Mouse (Mus musculus): ENCODE measurements around the gene Ccdc127.

DNA sequence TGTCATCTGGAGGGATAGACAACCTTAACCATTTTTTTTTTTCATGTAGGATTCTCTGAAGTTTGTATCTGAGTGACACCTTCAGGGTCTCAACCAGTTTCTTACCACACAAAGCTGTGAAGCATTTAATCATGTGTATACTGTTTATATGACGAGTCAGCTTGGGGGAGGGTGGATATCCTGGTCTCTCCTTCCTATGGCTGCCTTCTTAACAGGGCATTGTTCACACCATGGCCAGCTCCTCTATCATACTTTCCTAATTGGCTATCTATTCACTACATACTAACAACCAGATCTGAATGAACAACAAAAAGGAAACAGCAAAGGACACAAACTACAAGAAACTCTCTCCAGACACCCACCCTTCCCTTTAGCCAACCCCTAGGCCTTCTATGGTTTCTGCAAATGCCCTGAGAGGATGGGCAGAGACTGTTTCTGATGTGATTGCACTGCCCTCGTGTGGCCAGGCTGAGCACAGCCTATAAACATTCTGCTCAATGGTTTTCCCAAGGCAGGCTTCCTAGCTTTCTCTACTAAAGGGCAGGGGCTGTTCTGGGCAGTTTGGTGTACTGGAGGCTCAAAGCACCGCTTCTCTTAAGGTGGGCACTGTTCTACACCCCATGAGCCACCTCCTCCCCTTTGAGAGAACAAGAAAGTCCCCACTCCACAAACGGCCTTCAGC, 49.0 kb upstream of the Ccdc127 start:
- peak; percentile 82 for TF ChIP-seq CTCF (IDR thresholded peaks at IDR 0.05; ENCODE audit: borderline replicate concordance, insufficient read depth, low read length)
- no peak for TF ChIP-seq POLR2A (IDR thresholded peaks at IDR 0.05; ENCODE audit: low read depth, low read length)

All from embryonic fibroblast, embryonic 13.5 days (primary cell).